Mouse (Mus musculus) kidney, embryonic 16.5 days (tissue): ENCODE results near the gene Slitrk6. TPM values are rescaled to one million over a fixed set of nuclear protein-coding genes. Genes with fewer than 3 reads are reported as not detected.

Experiments
- ATAC-seq: fragments of 200-750 bp; cut with Nextera tagmentation; 2 replicates; pipeline ENCODE4 v1.8.0; 2017; ENCODE audit warnings: moderate TSS enrichment; ENCODE audit not compliant: low FRiP score, low TSS enrichment
- H3K27ac ChIP-seq: fragments of 300-500 bp; sonication (generic); 2 replicates; pipeline ENCODE4 v1.5.1; 2014; ENCODE audit warnings: low read length
- H3K27me3 ChIP-seq: fragments of 300-500 bp; sonication (generic); 2 replicates; pipeline ENCODE4 v1.6.1; 2014; ENCODE audit warnings: low read length, control low read depth, mixed read lengths; ENCODE audit not compliant: insufficient read depth
- H3K36me3 ChIP-seq: fragments of 300-500 bp; sonication (generic); 2 replicates; pipeline ENCODE4 v1.6.1; 2014; ENCODE audit warnings: low read length, control low read depth, mixed read lengths; ENCODE audit not compliant: insufficient read depth
- H3K4me1 ChIP-seq: fragments of 300-500 bp; sonication (generic); 2 replicates; pipeline ENCODE4 v1.6.1; 2014; ENCODE audit warnings: low read length, control low read depth, mixed read lengths; ENCODE audit not compliant: insufficient read depth
- H3K4me2 ChIP-seq: fragments of 300-500 bp; sonication (generic); replicated peaks from 2 replicates; pipeline ENCODE4 v1.6.1; 2014; ENCODE audit warnings: low read depth, low read length
- H3K4me3 ChIP-seq: fragments of 300-500 bp; sonication (generic); 2 replicates; pipeline ENCODE4 v1.5.1; 2014; ENCODE audit warnings: mild to moderate bottlenecking, low read length
- H3K9ac ChIP-seq: fragments of 300-500 bp; sonication (generic); replicated peaks from 2 replicates; pipeline ENCODE4 v1.6.1; 2014; ENCODE audit warnings: low read length
- H3K9me3 ChIP-seq: fragments of 300-500 bp; sonication (generic); 2 replicates; pipeline ENCODE4 v1.6.1; 2016; ENCODE audit warnings: low read length, control low read depth
- WGBS: fragments of 180-500 bp; shearing (Covaris S2); extraction: QIAGEN DNeasy Blood & Tissue Kit; methylation state at CpG from one replicate; pipeline ENCODE4 v1.1.7; 2014; 5-methylcytosine and 5-hydroxymethylcytosine counted together
- polyA plus RNA-seq: library from polyadenylated mRNA; unstranded; fragments of >200 nt; fragmentation: Nextera tagmentation; extraction: Ambion mirVana; gene quantifications from 2 replicates; pipeline ENCODE4 v1.2.1, GENCODE M21; 2015

The Slitrk6 gene
- polyA plus RNA-seq, result 3.6 and 4.1 TPM in 2 replicates

DNA sequence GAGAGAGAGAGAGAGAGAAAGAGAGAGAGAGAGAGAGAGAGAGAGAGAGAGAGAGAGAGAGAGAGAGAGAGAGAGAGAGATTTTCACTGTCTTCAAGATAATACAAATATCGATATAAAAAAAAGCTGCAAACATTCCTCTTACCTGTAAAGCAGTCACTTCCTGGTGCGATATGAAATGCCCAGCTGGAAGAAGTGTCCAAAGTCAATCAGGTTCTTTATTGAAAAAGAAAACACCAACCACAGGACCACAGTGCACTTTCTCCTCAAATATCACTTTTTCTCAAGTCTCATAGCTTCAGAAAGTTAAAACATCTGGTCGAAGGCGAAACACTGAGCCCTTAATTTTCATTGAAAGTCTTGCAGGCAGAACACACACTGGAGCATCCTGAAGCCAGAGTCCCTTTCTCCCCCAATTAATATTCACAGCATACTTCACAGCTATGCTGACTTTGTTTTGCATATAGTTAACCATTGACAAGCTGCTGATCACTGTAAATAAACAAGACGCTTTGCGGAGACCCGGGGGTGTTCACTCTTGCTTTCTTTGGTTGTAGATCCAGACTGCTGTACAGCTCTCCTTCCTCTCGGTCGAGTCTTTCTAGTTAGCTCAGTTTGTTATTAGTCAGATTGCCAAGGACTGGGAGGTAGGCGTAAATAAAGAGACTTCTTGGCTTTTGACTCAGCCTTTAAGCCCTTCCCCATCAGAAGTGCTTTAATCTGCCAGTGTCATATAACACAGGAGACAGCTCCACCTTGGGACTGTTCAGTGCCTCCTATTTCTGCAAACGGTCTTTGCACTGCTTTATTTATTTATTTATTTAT lies at the start of gene Slitrk6:
Slitrk6 (minus strand) TSS at position 666 of the 824 bp plus-strand sequence.
- H3K4me2 ChIP-seq, result peak within 1 kb of the TSS; percentile 42
- H3K9ac ChIP-seq, result 0 out of 2 replicates have a peak within 1 kb of the TSS, but pooled peaks have one; percentile 19
- no peaks in the 10 kb centered on the region for H3K27me3 ChIP-seq
- H3K27ac ChIP-seq, result no peak within 1 kb of the TSS
- no peaks in the 10 kb centered on the region for H3K36me3 ChIP-seq
- no peaks in the 10 kb centered on the region for H3K4me1 ChIP-seq
- H3K9me3 ChIP-seq, result no peaks in the 10 kb centered on the region
- H3K4me3 ChIP-seq, result peak within 1 kb of the TSS; percentile 32
- 37% methylated on average over 11 of the region's 11 CpGs for WGBS
- ATAC-seq, result peak; percentile 88

DNA sequence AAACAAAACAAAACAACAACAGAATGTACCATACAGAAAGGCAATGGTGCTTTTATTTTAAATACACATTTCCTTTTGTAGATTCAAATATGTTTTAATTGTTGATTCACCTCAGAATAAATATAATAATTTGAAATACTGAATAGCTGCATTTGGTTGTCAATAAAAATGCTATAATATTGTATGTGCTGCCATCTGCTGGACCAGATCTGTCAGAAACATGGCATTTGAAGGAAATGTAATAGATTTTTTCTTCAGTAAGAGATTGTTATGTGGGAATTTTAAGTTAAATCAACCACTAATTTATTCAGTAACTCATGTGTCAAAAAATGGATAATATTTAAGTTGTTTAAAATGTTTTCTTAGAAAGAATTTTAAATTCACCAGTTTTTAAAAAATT lies 22.6 kb upstream of the Slitrk6 start:
- ATAC-seq, result no peak
- H3K27me3 ChIP-seq, result no peaks in the 10 kb centered on the region
- no peaks in the 10 kb centered on the region for H3K4me1 ChIP-seq
- no peak overlapping the region for H3K27ac ChIP-seq
- no peak overlapping the region for H3K9ac ChIP-seq
- H3K4me2 ChIP-seq, result no peak overlapping the region
- H3K36me3 ChIP-seq, result no peaks in the 10 kb centered on the region
- H3K9me3 ChIP-seq, result no peaks in the 10 kb centered on the region
- H3K4me3 ChIP-seq, result no peak overlapping the region

DNA sequence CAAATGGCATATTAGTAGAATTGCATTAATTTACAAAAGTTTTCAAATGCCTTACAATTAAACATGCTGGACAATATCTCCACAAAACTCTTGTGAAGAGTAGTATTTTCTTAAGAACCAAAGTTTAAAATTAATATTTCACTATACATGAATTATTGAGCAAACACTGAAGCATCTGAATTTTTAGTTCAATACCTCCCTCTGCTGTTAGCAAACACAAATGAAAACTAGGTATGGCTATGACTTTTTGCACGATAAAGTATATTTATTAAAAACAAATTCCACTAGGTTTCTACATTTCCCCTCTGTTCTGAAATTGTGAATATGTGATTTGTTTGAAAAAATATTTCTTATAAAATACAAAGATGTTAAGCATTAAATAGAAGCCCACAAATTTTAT lies 15.7 kb upstream of the Slitrk6 start:
- no peak overlapping the region for H3K4me2 ChIP-seq
- no peaks in the 10 kb centered on the region for H3K27me3 ChIP-seq
- H3K36me3 ChIP-seq, result no peaks in the 10 kb centered on the region
- H3K9ac ChIP-seq, result no peak overlapping the region
- 79% methylated on average over 1 of the region's 1 CpGs for WGBS
- H3K9me3 ChIP-seq, result no peaks in the 10 kb centered on the region
- H3K27ac ChIP-seq, result no peak overlapping the region
- ATAC-seq, result no peak
- no peaks in the 10 kb centered on the region for H3K4me1 ChIP-seq
- no peak overlapping the region for H3K4me3 ChIP-seq

DNA sequence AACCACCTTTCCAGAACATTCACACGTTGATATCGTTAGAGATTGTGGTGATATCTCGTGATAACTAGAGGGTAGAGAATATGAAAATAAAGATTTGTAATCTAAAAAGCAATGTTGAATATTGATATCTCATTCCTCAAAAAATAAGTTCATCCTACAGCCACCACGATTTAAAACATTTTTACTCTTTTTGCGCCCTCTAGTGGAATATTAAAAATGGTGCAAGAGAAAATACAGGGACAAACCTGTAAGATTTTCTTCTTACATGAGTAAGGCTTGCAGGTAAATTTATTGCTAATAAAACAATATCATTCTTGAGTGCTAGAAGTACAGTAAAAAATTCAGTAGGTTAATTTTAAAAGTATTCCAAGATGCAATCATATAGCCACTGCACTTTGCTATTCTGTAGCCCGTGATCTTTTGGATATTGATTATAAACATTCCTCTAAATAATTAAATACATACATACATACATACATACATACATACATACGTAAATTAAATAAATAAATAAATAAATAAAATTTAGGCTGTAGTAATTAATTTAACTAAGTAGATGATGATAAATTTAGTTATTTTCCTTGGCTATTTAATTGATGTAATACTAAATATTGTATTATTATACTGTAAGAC lies 7.8 kb upstream of the Slitrk6 start:
- H3K4me1 ChIP-seq, result no peaks in the 10 kb centered on the region
- no peak overlapping the region for H3K4me3 ChIP-seq
- no peak overlapping the region for H3K9ac ChIP-seq
- H3K27me3 ChIP-seq, result no peaks in the 10 kb centered on the region
- WGBS, result 21% methylated on average over 7 of the region's 7 CpGs
- ATAC-seq, result no peak
- H3K9me3 ChIP-seq, result no peaks in the 10 kb centered on the region
- H3K4me2 ChIP-seq, result no peak overlapping the region
- no peak overlapping the region for H3K27ac ChIP-seq
- no peaks in the 10 kb centered on the region for H3K36me3 ChIP-seq

DNA sequence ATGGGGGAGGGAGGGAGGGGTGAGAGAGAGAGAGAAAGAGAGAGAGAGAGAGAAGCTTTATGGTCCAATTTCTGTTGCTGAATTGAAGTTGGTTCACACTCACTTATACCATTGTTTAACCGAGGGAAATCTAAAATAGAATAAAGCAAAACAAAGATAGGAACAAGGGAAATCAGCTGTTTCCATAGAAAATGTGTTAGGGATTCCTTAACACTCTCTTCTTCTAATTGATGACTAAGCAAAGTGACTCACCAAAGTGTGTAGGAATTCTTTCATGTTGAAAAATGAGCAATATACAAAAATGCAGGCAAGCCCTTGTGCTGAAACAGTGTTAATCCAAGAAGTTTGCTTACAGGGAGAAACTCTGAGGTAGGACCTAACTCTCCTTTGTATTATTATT lies 6.0 kb upstream of the Slitrk6 start:
- Histone ChIP-seq H3K36me3 (no peaks in the 10 kb centered on the region), H3K9ac (no peak overlapping the region), H3K27me3 (no peaks in the 10 kb centered on the region), H3K27ac (no peak overlapping the region), H3K4me2 (no peak overlapping the region), H3K4me3 (no peak overlapping the region), H3K9me3 (no peaks in the 10 kb centered on the region), H3K4me1 (no peaks in the 10 kb centered on the region)
- no peak for ATAC-seq
- WGBS, result 50% methylated on average over 1 of the region's 1 CpGs

DNA sequence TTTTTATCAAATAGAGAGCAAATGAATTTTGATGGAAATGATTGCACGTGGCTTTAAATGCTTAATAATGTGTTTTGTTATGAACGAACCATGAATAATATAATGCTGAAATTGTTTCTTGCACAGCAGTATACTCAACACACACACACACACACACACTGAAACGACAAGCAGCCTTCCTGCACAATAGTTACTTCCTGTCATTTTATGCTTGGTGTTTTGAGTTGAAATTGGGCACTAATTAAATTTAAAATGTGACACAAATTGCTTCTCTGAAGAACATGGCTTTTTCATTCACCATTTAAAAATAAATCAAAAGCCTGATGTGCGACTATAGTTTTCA lies 330 bp upstream of the Slitrk6 start:
- Histone ChIP-seq H3K36me3 (no peaks in the 10 kb centered on the region), H3K27ac (no peak overlapping the region), H3K27me3 (no peaks in the 10 kb centered on the region), H3K9ac (no peak overlapping the region), H3K4me2 (no peak overlapping the region), H3K4me1 (no peaks in the 10 kb centered on the region), H3K9me3 (no peaks in the 10 kb centered on the region), H3K4me3 (no peak overlapping the region)
- no peak for ATAC-seq
- 51% methylated on average over 4 of the region's 4 CpGs for WGBS

DNA sequence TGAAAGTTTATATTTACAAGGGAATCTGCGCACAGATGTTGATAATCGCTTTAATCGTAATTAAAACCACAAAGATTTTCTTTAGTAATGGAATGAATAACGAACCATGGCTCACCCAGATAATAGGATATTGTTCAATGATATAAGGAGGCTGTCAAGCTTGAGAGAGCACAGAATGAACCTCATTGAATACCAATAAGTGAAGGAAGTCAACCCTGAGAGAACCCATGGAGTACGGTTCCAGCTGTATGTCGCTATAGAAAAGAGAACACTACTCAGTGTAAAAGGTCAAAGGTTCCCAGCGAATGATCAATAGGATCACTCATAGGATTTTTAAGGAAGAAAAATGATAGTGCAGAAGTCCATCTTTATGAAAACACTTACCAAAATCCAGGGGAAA lies 15.1 kb downstream of the Slitrk6 start:
- no peak overlapping the region for H3K27ac ChIP-seq
- WGBS, result 68% methylated on average over 7 of the region's 7 CpGs
- H3K27me3 ChIP-seq, result no peaks in the 10 kb centered on the region
- H3K9ac ChIP-seq, result no peak overlapping the region
- no peak overlapping the region for H3K4me3 ChIP-seq
- no peak overlapping the region for H3K4me2 ChIP-seq
- ATAC-seq, result 0 out of 2 replicates have a peak, but pooled peaks have one; percentile 23
- H3K9me3 ChIP-seq, result no peaks in the 10 kb centered on the region
- H3K36me3 ChIP-seq, result no peaks in the 10 kb centered on the region
- no peaks in the 10 kb centered on the region for H3K4me1 ChIP-seq

DNA sequence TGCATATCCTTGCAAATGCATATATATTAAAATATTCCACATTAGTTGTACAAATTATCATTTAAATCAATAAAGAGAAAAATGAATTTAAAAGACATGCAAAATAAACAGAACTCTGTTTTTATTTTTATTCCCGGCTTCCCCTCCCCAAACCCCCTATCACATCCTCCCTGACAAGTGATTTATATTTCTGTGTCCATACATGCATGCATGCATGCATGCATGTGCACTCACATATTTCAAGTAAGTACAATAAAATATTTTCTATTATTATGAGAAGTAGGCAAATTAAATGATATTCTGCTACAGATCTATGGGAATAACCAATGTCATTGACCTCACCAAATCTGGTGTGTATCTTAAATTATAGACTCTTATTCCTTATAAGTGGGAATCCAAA lies 15.6 kb downstream of the Slitrk6 start:
- WGBS, result 94% methylated on average over 1 of the region's 1 CpGs

DNA sequence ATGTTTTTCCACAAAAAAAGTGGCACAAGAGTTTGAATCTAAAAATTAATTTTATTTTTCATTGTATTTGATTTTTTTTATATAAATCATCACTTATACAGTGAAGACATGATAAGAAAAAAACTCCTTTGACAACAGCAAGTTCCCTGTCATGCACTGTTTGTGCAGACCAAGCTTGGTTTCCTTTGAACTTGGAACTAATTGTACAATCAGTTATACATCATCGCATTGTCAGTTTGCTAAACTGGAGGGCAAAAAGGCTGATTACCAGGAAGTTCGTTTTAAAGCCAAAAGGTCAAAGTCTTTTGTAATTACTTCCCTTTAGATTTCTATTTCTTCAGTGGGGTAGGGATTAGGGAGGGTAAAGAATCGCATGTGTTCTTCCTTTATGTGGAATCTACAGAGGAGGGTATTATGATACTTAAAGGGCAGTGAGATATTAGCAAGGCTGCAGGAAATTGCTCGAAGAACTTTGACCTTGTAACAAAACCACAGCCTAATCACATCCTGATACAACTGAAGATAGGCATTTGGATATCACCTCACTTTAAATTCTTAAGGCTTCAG lies 26.5 kb downstream of the Slitrk6 start:
- H3K4me2 ChIP-seq, result no peak overlapping the region
- H3K27me3 ChIP-seq, result no peaks in the 10 kb centered on the region
- no peaks in the 10 kb centered on the region for H3K9me3 ChIP-seq
- no peaks in the 10 kb centered on the region for H3K36me3 ChIP-seq
- H3K4me3 ChIP-seq, result no peak overlapping the region
- WGBS, result 31% methylated on average over 4 of the region's 4 CpGs
- no peaks in the 10 kb centered on the region for H3K4me1 ChIP-seq
- no peak overlapping the region for H3K27ac ChIP-seq
- no peak for ATAC-seq
- H3K9ac ChIP-seq, result no peak overlapping the region

More for the DNA sequence above, 15.6 kb downstream of the Slitrk6 start:
- no peak for ATAC-seq
- Histone ChIP-seq H3K4me2 (no peak overlapping the region), H3K36me3 (no peaks in the 10 kb centered on the region), H3K27ac (no peak overlapping the region), H3K9me3 (no peaks in the 10 kb centered on the region), H3K4me3 (no peak overlapping the region), H3K27me3 (no peaks in the 10 kb centered on the region), H3K9ac (no peak overlapping the region), H3K4me1 (no peaks in the 10 kb centered on the region)

DNA sequence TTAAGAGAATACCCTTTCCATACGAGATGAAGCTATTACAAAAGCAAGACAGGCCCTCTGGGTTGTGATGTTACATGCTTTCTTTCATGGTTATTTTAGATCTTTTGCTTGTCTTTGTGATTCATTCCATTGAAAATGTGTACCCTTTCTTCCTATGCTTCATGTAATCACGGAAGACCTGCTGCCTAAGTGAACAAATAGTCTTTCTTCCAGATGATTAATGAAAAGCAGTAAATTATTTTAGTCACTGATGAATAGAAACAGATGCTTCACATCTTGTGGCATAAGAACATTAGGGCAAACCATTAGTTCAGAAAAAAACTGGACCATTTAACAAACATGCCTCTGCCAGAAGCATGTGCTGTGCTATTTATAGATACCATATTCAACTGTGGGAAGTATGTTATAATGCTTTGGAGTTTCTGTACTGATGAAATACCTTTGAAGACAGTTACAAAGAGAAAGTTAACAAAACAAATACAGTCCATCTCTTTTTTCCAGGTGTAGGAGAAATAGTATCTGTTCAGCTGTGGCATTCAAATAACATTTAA lies 30.8 kb downstream of the Slitrk6 start:
- Histone ChIP-seq H3K4me3 (no peak overlapping the region), H3K27ac (no peak overlapping the region), H3K36me3 (no peaks in the 10 kb centered on the region), H3K9me3 (no peaks in the 10 kb centered on the region), H3K4me2 (no peak overlapping the region), H3K27me3 (no peaks in the 10 kb centered on the region), H3K4me1 (no peaks in the 10 kb centered on the region), H3K9ac (no peak overlapping the region)
- ATAC-seq, result no peak
- WGBS, result 19% methylated on average over 2 of the region's 2 CpGs
